Mouse (Mus musculus) E14TG2a.4 (cell line): Measurements from ENCODE around the gene Bpifa5.

ENCODE experiments used
- H3K27me3 ChIP-seq: 2 replicates; pipeline ENCODE4 v1.6.1; 2014; ENCODE audit warnings: low read length, control low read depth; ENCODE audit not compliant: insufficient read depth
- H3K36me3 ChIP-seq: 2 replicates; pipeline ENCODE4 v1.6.1; 2014; ENCODE audit warnings: low read length, control low read depth; ENCODE audit not compliant: insufficient read depth
- H3K4me1 ChIP-seq: replicated peaks from 2 replicates; pipeline ENCODE4 v1.6.1; 2014; ENCODE audit warnings: low read depth, low read length, control low read depth
- H3K4me3 ChIP-seq: replicated peaks from 2 replicates; pipeline ENCODE4 v1.5.1; 2014; ENCODE audit warnings: mild to moderate bottlenecking, low read length
- H3K9me3 ChIP-seq: 2 replicates; pipeline ENCODE4 v1.6.1; 2014; ENCODE audit warnings: low read length, control low read depth
- CTCF ChIP-seq: conservative IDR thresholded peaks from 2 replicates; pipeline ENCODE4 v1.5.1; 2014; ENCODE audit warnings: low read length
- NANOG ChIP-seq: IDR thresholded peaks from 2 replicates; pipeline ENCODE4 v1.6.1; 2014; ENCODE audit warnings: borderline replicate concordance, low read length, mixed read lengths
- POU5F1 ChIP-seq: IDR thresholded peaks from 2 replicates; pipeline ENCODE4 v1.6.1; 2014; ENCODE audit warnings: low read length, borderline replicate concordance

The Bpifa5 gene

GRCm38 (mm10) chr2:154192141-154192540 is 29.7 kb downstream of the Bpifa5 start:
- no peaks in the 10 kb centered on the region for H3K36me3 ChIP-seq
- no peaks in the 10 kb centered on the region; the same call in 1 of the 2 replicates for H3K4me1 ChIP-seq
- no peaks in the 10 kb centered on the region; the same call in 1 of the 2 replicates for H3K27me3 ChIP-seq
- TF ChIP-seq NANOG = no peak
- no peak for TF ChIP-seq CTCF
- TF ChIP-seq POU5F1 = no peak
- H3K9me3 ChIP-seq = no peaks in the 10 kb centered on the region
- no peak overlapping the region for H3K4me3 ChIP-seq

GRCm38 (mm10) chr2:154193071-154193470 is 30.7 kb downstream of the Bpifa5 start:
- no peaks in the 10 kb centered on the region; the same call in 1 of the 2 replicates for H3K27me3 ChIP-seq
- H3K36me3 ChIP-seq = no peaks in the 10 kb centered on the region
- H3K9me3 ChIP-seq = no peaks in the 10 kb centered on the region
- TF ChIP-seq POU5F1 (no peak), CTCF (no peak), NANOG (no peak)
- no peak overlapping the region for H3K4me3 ChIP-seq
- H3K4me1 ChIP-seq = no peaks in the 10 kb centered on the region; the same call in 1 of the 2 replicates

- H3K4me3 ChIP-seq = no peak overlapping the region
- no peaks in the 10 kb centered on the region for H3K36me3 ChIP-seq
Measured at GRCm38 (mm10) chr2:154193994-154194504, 31.6 kb downstream of the Bpifa5 start.

GRCm38 (mm10) chr2:154197036-154197435 is 34.6 kb downstream of the Bpifa5 start:
- no peak overlapping the region for H3K4me3 ChIP-seq
- no peaks in the 10 kb centered on the region for H3K4me1 ChIP-seq
- peaks cover 8% of the 10 kb centered on the region; the same call in 1 of the 2 replicates for H3K27me3 ChIP-seq
- H3K36me3 ChIP-seq = no peaks in the 10 kb centered on the region
- H3K9me3 ChIP-seq = no peaks in the 10 kb centered on the region
- TF ChIP-seq NANOG = no peak
- TF ChIP-seq POU5F1 = no peak
- TF ChIP-seq CTCF = no peak

More at GRCm38 (mm10) chr2:154193994-154194504, 31.6 kb downstream of the Bpifa5 start:
- no peaks in the 10 kb centered on the region; the same call in 1 of the 2 replicates for H3K4me1 ChIP-seq
- TF ChIP-seq POU5F1 (no peak), NANOG (no peak)
- H3K27me3 ChIP-seq = no peaks in the 10 kb centered on the region; the same call in 1 of the 2 replicates
- no peaks in the 10 kb centered on the region for H3K9me3 ChIP-seq

GRCm38 (mm10) chr2:154204630-154205029 is 42.2 kb downstream of the Bpifa5 start:
- Histone ChIP-seq H3K4me1 (peaks cover 9% of the 10 kb centered on the region), H3K9me3 (no peaks in the 10 kb centered on the region), H3K36me3 (no peaks in the 10 kb centered on the region), H3K27me3 (peaks cover 21% of the 10 kb centered on the region; the same call in 1 of the 2 replicates), H3K4me3 (no peak overlapping the region)
- TF ChIP-seq NANOG (no peak), POU5F1 (no peak), CTCF (no peak)

GRCm38 (mm10) chr2:154206908-154207307 is 44.5 kb downstream of the Bpifa5 start:
- peaks cover 9% of the 10 kb centered on the region for H3K4me1 ChIP-seq
- peaks cover 13% of the 10 kb centered on the region for H3K27me3 ChIP-seq
- H3K9me3 ChIP-seq = no peaks in the 10 kb centered on the region
- no peaks in the 10 kb centered on the region for H3K36me3 ChIP-seq
- TF ChIP-seq NANOG = no peak
- TF ChIP-seq CTCF = peak; percentile 99
- no peak overlapping the region for H3K4me3 ChIP-seq

GRCm38 (mm10) chr2:154209112-154209511 is 46.7 kb downstream of the Bpifa5 start:
- H3K4me3 ChIP-seq = no peak overlapping the region
- H3K27me3 ChIP-seq = peaks cover 16% of the 10 kb centered on the region
- H3K4me1 ChIP-seq = peaks cover 9% of the 10 kb centered on the region
- peak; percentile 69 for TF ChIP-seq CTCF
- no peak for TF ChIP-seq NANOG
- no peaks in the 10 kb centered on the region for H3K9me3 ChIP-seq
- no peaks in the 10 kb centered on the region for H3K36me3 ChIP-seq

- H3K4me1 ChIP-seq = peaks cover 13% of the 10 kb centered on the region
- H3K4me3 ChIP-seq = no peak overlapping the region
- H3K9me3 ChIP-seq = no peaks in the 10 kb centered on the region
- TF ChIP-seq NANOG (no peak), POU5F1 (no peak), CTCF (no peak)
- H3K36me3 ChIP-seq = no peaks in the 10 kb centered on the region
- peaks cover 11% of the 10 kb centered on the region for H3K27me3 ChIP-seq
Measured at GRCm38 (mm10) chr2:154211121-154211520, 48.7 kb downstream of the Bpifa5 start.

- Histone ChIP-seq H3K9me3 (no peaks in the 10 kb centered on the region), H3K27me3 (peaks cover 7% of the 10 kb centered on the region), H3K4me1 (peaks cover 6% of the 10 kb centered on the region), H3K36me3 (no peaks in the 10 kb centered on the region), H3K4me3 (no peak overlapping the region)
- TF ChIP-seq NANOG = no peak
- no peak for TF ChIP-seq CTCF
- no peak for TF ChIP-seq POU5F1
Measured at GRCm38 (mm10) chr2:154211881-154212280, 49.5 kb downstream of the Bpifa5 start.
